Mouse (Mus musculus): ENCODE results near the gene Rtbdn. TPM values are rescaled to one million over a fixed set of nuclear protein-coding genes. Genes with fewer than 3 reads are reported as not detected.

The Rtbdn gene
- total and polyA plus RNA-seq, 2 experiments = not detected

DNA sequence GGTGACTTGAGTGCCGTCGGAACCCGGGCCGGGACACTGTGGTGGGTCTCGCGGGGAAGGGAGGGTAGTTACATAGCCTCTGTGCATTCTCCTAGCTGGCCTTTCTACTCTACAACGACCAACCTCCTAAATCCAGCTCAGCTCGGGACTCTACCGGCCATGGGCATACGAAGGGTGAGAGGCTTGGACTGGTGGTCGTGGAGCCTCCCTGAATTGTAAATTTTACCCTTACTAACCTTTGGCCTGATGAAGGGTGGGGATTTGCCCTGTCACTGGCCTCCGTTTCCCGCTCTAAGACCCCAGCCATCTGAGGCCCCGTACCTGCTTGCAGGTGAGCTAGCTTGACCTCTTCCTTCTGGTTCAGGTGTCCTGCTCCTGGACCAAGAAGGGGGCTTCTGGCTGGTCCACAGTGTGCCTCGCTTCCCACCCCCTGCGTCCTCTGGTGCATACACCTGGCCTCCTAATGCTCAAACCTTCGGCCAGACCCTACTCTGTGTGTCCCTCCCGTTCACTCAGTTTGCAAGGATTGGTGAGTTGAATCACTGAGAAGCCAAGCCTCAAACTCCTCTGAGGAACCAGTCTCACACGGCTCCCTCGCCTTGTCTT, 37.5 kb upstream of the Rtbdn start:
- WGBS = 54% methylated on average over 20 of the region's 20 CpGs
- no peaks in the 10 kb centered on the region for H3K36me3 ChIP-seq (ENCODE audit: control insufficient read depth, insufficient read depth, low read length)
- peak overlapping the region; percentile 72 for H3K4me3 ChIP-seq (ENCODE audit: insufficient read depth, low read depth, low read length)
- no peak overlapping the region for H3K27ac ChIP-seq (replicated peaks; ENCODE audit: insufficient read depth, low read depth, low read length)
- TF ChIP-seq CTCF (IDR thresholded peaks at IDR 0.05; ENCODE audit: low read depth, low read length) (no peak), POLR2A (IDR thresholded peaks at IDR 0.05; ENCODE audit: extremely low read depth, insufficient read depth, low read length) (no peak)
- H3K4me1 ChIP-seq (ENCODE audit: control insufficient read depth, insufficient read depth, low read length) = peaks cover 11% of the 10 kb centered on the region; the same call in 1 of the 2 replicates
- H3K79me2 ChIP-seq (ENCODE audit: control insufficient read depth, insufficient read depth, low read length) = peaks cover 4% of the 10 kb centered on the region; the same call in 1 of the 2 replicates
- no peaks in the 10 kb centered on the region for H3K27me3 ChIP-seq (ENCODE audit: control insufficient read depth, insufficient read depth, low read length)
- DNase-seq (ENCODE audit: extremely low read depth, low read depth, low spot score) = no peak
- H3K9ac ChIP-seq (ENCODE audit: low read depth, low read length) = peak overlapping the region; percentile 76

- H3K36me3 ChIP-seq (ENCODE audit: control insufficient read depth, insufficient read depth, low read length) = no peaks in the 10 kb centered on the region
- H3K4me3 ChIP-seq (ENCODE audit: insufficient read depth, low read depth, low read length) = no peak overlapping the region
- 80% methylated on average over 5 of the region's 5 CpGs for WGBS
- TF ChIP-seq POLR2A (IDR thresholded peaks at IDR 0.05; ENCODE audit: extremely low read depth, insufficient read depth, low read length) (no peak), CTCF (IDR thresholded peaks at IDR 0.05; ENCODE audit: low read depth, low read length) (no peak)
- no peak for DNase-seq (ENCODE audit: extremely low read depth, low read depth, low spot score)
- peaks cover 11% of the 10 kb centered on the region; the same call in 1 of the 2 replicates for H3K4me1 ChIP-seq (ENCODE audit: control insufficient read depth, insufficient read depth, low read length)
- H3K9ac ChIP-seq (ENCODE audit: low read depth, low read length) = no peak overlapping the region
- H3K27me3 ChIP-seq (ENCODE audit: control insufficient read depth, insufficient read depth, low read length) = no peaks in the 10 kb centered on the region
- H3K27ac ChIP-seq (replicated peaks; ENCODE audit: insufficient read depth, low read depth, low read length) = no peak overlapping the region
- H3K79me2 ChIP-seq (ENCODE audit: control insufficient read depth, insufficient read depth, low read length) = peaks cover 4% of the 10 kb centered on the region; the same call in 1 of the 2 replicates
These were observed 36.8 kb upstream of the Rtbdn start for GRCm38 (mm10) chr8:84909949-84910348.

DNA sequence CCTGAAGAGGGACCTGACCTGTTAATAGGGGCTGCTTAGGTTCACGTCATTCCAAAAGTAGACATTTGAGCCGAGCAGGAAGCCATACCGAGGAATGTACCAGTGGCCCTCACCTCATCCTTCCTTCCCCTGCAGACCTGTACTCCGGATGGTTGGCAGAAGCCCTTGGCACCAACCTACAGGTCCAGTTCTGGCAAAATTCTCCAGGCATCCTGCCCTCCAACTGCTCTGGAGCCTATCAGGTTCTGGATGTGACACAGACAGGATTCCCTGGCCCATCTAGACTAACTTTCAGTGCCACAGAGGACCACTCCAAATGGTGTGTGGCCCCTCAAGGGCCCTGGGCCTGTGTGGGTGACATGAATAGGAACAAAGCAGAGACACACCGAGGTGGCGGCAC, 36.2 kb upstream of the Rtbdn start:
- 79% methylated on average over 6 of the region's 6 CpGs for WGBS
- H3K9ac ChIP-seq (ENCODE audit: low read depth, low read length) = no peak overlapping the region
- H3K79me2 ChIP-seq (ENCODE audit: control insufficient read depth, insufficient read depth, low read length) = peaks cover 4% of the 10 kb centered on the region; the same call in 1 of the 2 replicates
- H3K36me3 ChIP-seq (ENCODE audit: control insufficient read depth, insufficient read depth, low read length) = no peaks in the 10 kb centered on the region
- H3K27ac ChIP-seq (replicated peaks; ENCODE audit: insufficient read depth, low read depth, low read length) = no peak overlapping the region
- DNase-seq (ENCODE audit: extremely low read depth, low read depth, low spot score) = no peak
- TF ChIP-seq CTCF (IDR thresholded peaks at IDR 0.05; ENCODE audit: low read depth, low read length) (no peak), POLR2A (IDR thresholded peaks at IDR 0.05; ENCODE audit: extremely low read depth, insufficient read depth, low read length) (no peak)
- H3K27me3 ChIP-seq (ENCODE audit: control insufficient read depth, insufficient read depth, low read length) = no peaks in the 10 kb centered on the region
- H3K4me3 ChIP-seq (ENCODE audit: insufficient read depth, low read depth, low read length) = no peak overlapping the region
- H3K4me1 ChIP-seq (ENCODE audit: control insufficient read depth, insufficient read depth, low read length) = peaks cover 11% of the 10 kb centered on the region; the same call in 1 of the 2 replicates

DNA sequence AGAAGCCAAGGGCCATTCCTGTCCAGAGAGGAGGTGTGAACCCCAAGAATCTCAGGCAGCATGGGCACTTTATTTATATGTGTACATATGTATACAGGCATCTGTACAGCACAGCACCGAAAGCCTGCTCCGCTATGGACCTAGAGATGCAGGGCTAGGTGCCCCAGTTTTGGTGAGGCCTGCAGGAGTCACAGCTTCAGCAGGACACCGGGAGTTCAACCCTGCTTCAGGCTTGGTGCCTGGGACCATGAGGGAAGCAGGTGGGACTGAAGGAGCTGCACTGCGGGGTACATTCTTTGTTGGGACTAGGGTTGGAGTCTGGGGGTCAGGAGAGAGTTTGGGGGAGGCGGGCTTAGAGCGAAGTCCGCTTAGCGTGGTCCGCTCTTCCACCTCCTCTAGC, 34.9 kb upstream of the Rtbdn start:
- peaks cover 11% of the 10 kb centered on the region; the same call in 1 of the 2 replicates for H3K4me1 ChIP-seq (ENCODE audit: control insufficient read depth, insufficient read depth, low read length)
- no peak for TF ChIP-seq POLR2A (IDR thresholded peaks at IDR 0.05; ENCODE audit: extremely low read depth, insufficient read depth, low read length)
- no peak for TF ChIP-seq CTCF (IDR thresholded peaks at IDR 0.05; ENCODE audit: low read depth, low read length)
- no peak for DNase-seq (ENCODE audit: extremely low read depth, low read depth, low spot score)
- no peak overlapping the region for H3K9ac ChIP-seq (ENCODE audit: low read depth, low read length)
- peaks cover 4% of the 10 kb centered on the region; the same call in 1 of the 2 replicates for H3K79me2 ChIP-seq (ENCODE audit: control insufficient read depth, insufficient read depth, low read length)
- no peaks in the 10 kb centered on the region for H3K27me3 ChIP-seq (ENCODE audit: control insufficient read depth, insufficient read depth, low read length)
- no peak overlapping the region for H3K4me3 ChIP-seq (ENCODE audit: insufficient read depth, low read depth, low read length)
- no peak overlapping the region for H3K27ac ChIP-seq (replicated peaks; ENCODE audit: insufficient read depth, low read depth, low read length)
- 95% methylated on average over 9 of the region's 9 CpGs for WGBS
- no peaks in the 10 kb centered on the region for H3K36me3 ChIP-seq (ENCODE audit: control insufficient read depth, insufficient read depth, low read length)

- H3K9ac ChIP-seq (ENCODE audit: low read depth, low read length) = no peak overlapping the region; the same call in 1 of the 2 replicates
- no peak for DNase-seq (ENCODE audit: extremely low read depth, low read depth, low spot score)
- H3K4me1 ChIP-seq (ENCODE audit: control insufficient read depth, insufficient read depth, low read length) = peaks cover 11% of the 10 kb centered on the region; the same call in 1 of the 2 replicates
These were observed 34.4 kb upstream of the Rtbdn start for GRCm38 (mm10) chr8:84912391-84912790.

More at GRCm38 (mm10) chr8:84912391-84912790, 34.4 kb upstream of the Rtbdn start:
- Histone ChIP-seq H3K79me2 (ENCODE audit: control insufficient read depth, insufficient read depth, low read length) (peaks cover 4% of the 10 kb centered on the region; the same call in 1 of the 2 replicates), H3K27ac (replicated peaks; ENCODE audit: insufficient read depth, low read depth, low read length) (no peak overlapping the region), H3K27me3 (ENCODE audit: control insufficient read depth, insufficient read depth, low read length) (no peaks in the 10 kb centered on the region), H3K36me3 (ENCODE audit: control insufficient read depth, insufficient read depth, low read length) (no peaks in the 10 kb centered on the region), H3K4me3 (ENCODE audit: insufficient read depth, low read depth, low read length) (peak overlapping the region; percentile 55; the same call in 1 of the 2 replicates)
- TF ChIP-seq POLR2A (IDR thresholded peaks at IDR 0.05; ENCODE audit: extremely low read depth, insufficient read depth, low read length) = no peak
- no peak for TF ChIP-seq CTCF (IDR thresholded peaks at IDR 0.05; ENCODE audit: low read depth, low read length)
- WGBS = 57% methylated on average over 27 of the region's 27 CpGs
